Mouse (Mus musculus): ENCODE data around the gene Fbxo11.

DNA sequence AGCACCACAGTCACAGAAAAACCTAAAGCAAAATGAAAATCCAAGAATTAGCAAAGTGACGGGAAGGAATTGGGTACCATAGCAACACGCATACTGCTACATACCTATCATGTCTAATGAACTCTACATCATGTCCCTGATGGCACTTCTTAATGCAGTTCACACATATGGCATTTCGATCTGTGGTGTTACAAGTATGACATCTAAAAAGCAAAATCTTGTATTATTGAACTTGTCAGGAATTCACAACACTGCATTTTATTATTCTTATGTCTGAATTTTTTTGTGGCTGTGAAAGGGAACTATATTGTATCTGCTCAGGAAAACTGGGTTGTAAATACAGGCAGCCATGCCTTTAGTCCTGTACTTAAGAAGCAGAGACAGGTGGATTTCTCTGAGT lies 72.9 kb downstream of the Fbxo11 start:
- TF ChIP-seq GATA1 (IDR thresholded peaks at IDR 0.05; ENCODE audit: borderline replicate concordance, low read length) = no peak
- TF ChIP-seq FLI1 (IDR thresholded peaks at IDR 0.05; ENCODE audit: low read length) = no peak
